Mouse (Mus musculus): Measurements from ENCODE around the gene Polr2l. TPM values are rescaled to one million over a fixed set of nuclear protein-coding genes. Genes with fewer than 3 reads are reported as not detected.

The Polr2l gene
- polyA plus RNA-seq, 1 experiment from 2014 or later = 68.8 TPM

DNA sequence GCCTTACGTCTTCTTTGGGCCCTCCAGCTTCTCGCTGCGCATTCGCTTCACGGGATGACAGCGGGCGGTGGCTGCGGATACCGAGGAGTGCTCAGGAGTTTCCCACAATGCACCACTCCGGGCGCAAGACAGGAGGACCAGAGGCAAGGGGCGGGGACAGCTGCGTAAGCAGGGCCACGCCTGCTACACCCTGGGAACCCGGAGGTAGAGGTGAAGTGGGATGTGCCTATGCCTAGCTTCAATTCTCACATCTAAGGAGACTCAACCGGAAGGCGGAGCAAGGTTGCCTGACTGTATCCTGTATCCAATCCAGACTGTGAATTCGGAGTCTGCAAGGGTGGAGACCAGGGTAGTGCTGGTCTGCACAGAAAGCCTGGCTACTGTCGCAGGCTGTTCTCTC, 45.6 kb downstream of the Polr2l start, which contains the start of gene Cend1:
TSS of gene Cend1 (minus strand) at position 182 of the 400 bp plus-strand sequence.
- H3K9ac ChIP-seq (replicated peaks; ENCODE audit: low read length) = 0 out of 2 replicates have a peak within 1 kb of the TSS, but pooled peaks have one; percentile 22

GRCm38 (mm10) chr7:141428701-141429100, 46.2 kb downstream of the Polr2l start:
- no peaks in the 10 kb centered on the region for H3K9me3 ChIP-seq (ENCODE audit: low read length)
- ATAC-seq (ENCODE audit: low FRiP score, low TSS enrichment) = no peak
- peaks cover 14% of the 10 kb centered on the region for H3K4me1 ChIP-seq (ENCODE audit: insufficient read depth, low read length)
- no peaks in the 10 kb centered on the region for H3K27me3 ChIP-seq (ENCODE audit: insufficient read depth, low read length)
- H3K4me2 ChIP-seq (replicated peaks; ENCODE audit: low read depth, low read length) = peak overlapping the region; percentile 37
- peaks cover 33% of the 10 kb centered on the region for H3K36me3 ChIP-seq (ENCODE audit: insufficient read depth, low read length)
- WGBS = 52% methylated on average over 5 of the region's 5 CpGs
- H3K27ac ChIP-seq (ENCODE audit: low read length) = no peak overlapping the region
- no peak overlapping the region for H3K4me3 ChIP-seq (ENCODE audit: low read length)
- H3K9ac ChIP-seq (replicated peaks; ENCODE audit: low read length) = no peak overlapping the region

More for the DNA sequence above, 45.6 kb downstream of the Polr2l start, which contains the start of gene Cend1:
- WGBS = 4% methylated on average over 19 of the region's 19 CpGs
- Histone ChIP-seq H3K9me3 (ENCODE audit: low read length) (no peaks in the 10 kb centered on the region), H3K36me3 (ENCODE audit: insufficient read depth, low read length) (peaks cover 34% of the 10 kb centered on the region), H3K27ac (ENCODE audit: low read length) (no peak within 1 kb of the TSS; the same call in 1 of the 2 replicates), H3K4me2 (replicated peaks; ENCODE audit: low read depth, low read length) (peak within 1 kb of the TSS; percentile 37), H3K4me3 (ENCODE audit: low read length) (peak within 1 kb of the TSS; percentile 2; the same call in 1 of the 2 replicates), H3K4me1 (ENCODE audit: insufficient read depth, low read length) (peaks cover 20% of the 10 kb centered on the region), H3K27me3 (ENCODE audit: insufficient read depth, low read length) (no peaks in the 10 kb centered on the region)
- ATAC-seq (ENCODE audit: low FRiP score, low TSS enrichment) = peak; percentile 72

GRCm38 (mm10) chr7:141426948-141427730, 47.8 kb downstream of the Polr2l start:
- no peak for ATAC-seq (ENCODE audit: low FRiP score, low TSS enrichment)
- H3K36me3 ChIP-seq (ENCODE audit: insufficient read depth, low read length) = peaks cover 20% of the 10 kb centered on the region
- no peak overlapping the region for H3K27ac ChIP-seq (ENCODE audit: low read length)
- H3K4me2 ChIP-seq (replicated peaks; ENCODE audit: low read depth, low read length) = no peak overlapping the region
- 80% methylated on average over 12 of the region's 12 CpGs for WGBS
- no peaks in the 10 kb centered on the region for H3K27me3 ChIP-seq (ENCODE audit: insufficient read depth, low read length)
- H3K4me3 ChIP-seq (ENCODE audit: low read length) = no peak overlapping the region
- no peak overlapping the region for H3K9ac ChIP-seq (replicated peaks; ENCODE audit: low read length)
- no peaks in the 10 kb centered on the region for H3K9me3 ChIP-seq (ENCODE audit: low read length)
- peaks cover 14% of the 10 kb centered on the region for H3K4me1 ChIP-seq (ENCODE audit: insufficient read depth, low read length)

DNA sequence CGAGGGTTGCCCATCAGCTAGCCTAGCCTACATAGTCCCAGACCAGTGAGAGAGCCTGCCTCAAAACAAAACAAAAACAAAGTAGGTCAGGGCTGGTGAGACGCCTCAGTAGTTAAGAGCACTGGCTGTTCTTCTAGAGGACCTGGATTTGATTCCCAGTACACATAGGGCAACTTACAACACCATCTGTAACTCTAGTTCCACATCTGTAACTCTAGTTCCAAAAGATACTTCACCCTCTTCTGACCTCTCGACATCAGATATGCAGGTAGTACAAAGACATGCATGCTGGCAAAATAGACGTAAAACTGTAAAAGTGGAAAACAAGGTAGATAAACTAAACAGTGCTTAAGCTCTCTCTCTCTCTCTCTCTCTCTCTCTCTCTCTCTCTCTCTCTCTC, 51.1 kb downstream of the Polr2l start:
- no peak for ATAC-seq (ENCODE audit: low FRiP score, low TSS enrichment)

More for the DNA sequence above, 51.1 kb downstream of the Polr2l start:
- Histone ChIP-seq H3K9me3 (ENCODE audit: low read length) (no peaks in the 10 kb centered on the region), H3K27ac (ENCODE audit: low read length) (no peak overlapping the region), H3K36me3 (ENCODE audit: insufficient read depth, low read length) (no peaks in the 10 kb centered on the region), H3K27me3 (ENCODE audit: insufficient read depth, low read length) (no peaks in the 10 kb centered on the region), H3K4me1 (ENCODE audit: insufficient read depth, low read length) (peaks cover 3% of the 10 kb centered on the region), H3K9ac (replicated peaks; ENCODE audit: low read length) (no peak overlapping the region), H3K4me2 (replicated peaks; ENCODE audit: low read depth, low read length) (no peak overlapping the region), H3K4me3 (ENCODE audit: low read length) (no peak overlapping the region)
- WGBS = 70% methylated on average over 4 of the region's 4 CpGs

Other genes starting within 250 kb of the Polr2l start
- 81.2 and 93.0 TPM in 2 replicates for gene Phrf1, start 246.3 kb downstream of the Polr2l start, polyA plus RNA-seq (2015; fragmentation: Nextera tagmentation; extraction: Ambion mirVana)
- 3.2 and 6.0 TPM in 2 replicates for gene Irf7, start 208.7 kb downstream of the Polr2l start, polyA plus RNA-seq (2015; fragmentation: Nextera tagmentation; extraction: Ambion mirVana)
- gene Cdhr5, start 198.3 kb downstream of the Polr2l start, polyA plus RNA-seq (2015; fragmentation: Nextera tagmentation; extraction: Ambion mirVana) = 15.4 and 16.3 TPM in 2 replicates
- 45.2 and 47.1 TPM in 2 replicates for gene Sct, start 196.0 kb downstream of the Polr2l start, polyA plus RNA-seq (2015; fragmentation: Nextera tagmentation; extraction: Ambion mirVana)
- 1.3 and 1.5 TPM in 2 replicates for gene Drd4, start 183.1 kb downstream of the Polr2l start, polyA plus RNA-seq (2015; fragmentation: Nextera tagmentation; extraction: Ambion mirVana)
- 77.4 and 87.5 TPM in 2 replicates for gene Deaf1, start 147.4 kb downstream of the Polr2l start, polyA plus RNA-seq (2015; fragmentation: Nextera tagmentation; extraction: Ambion mirVana)
- 49.3 and 59.8 TPM in 2 replicates for gene Tmem80, start 147.4 kb downstream of the Polr2l start, polyA plus RNA-seq (2015; fragmentation: Nextera tagmentation; extraction: Ambion mirVana)
- gene Eps8l2, start 136.3 kb downstream of the Polr2l start, polyA plus RNA-seq (2015; fragmentation: Nextera tagmentation; extraction: Ambion mirVana) = 59.4 and 62.9 TPM in 2 replicates
- 371 and 374 TPM in 2 replicates for gene Taldo1, start 82.9 kb downstream of the Polr2l start, polyA plus RNA-seq (2015; fragmentation: Nextera tagmentation; extraction: Ambion mirVana)
- 63.7 and 65.3 TPM in 2 replicates for gene Gatd1, start 61.0 kb downstream of the Polr2l start, polyA plus RNA-seq (2015; fragmentation: Nextera tagmentation; extraction: Ambion mirVana)
- gene Cend1, start 45.6 kb downstream of the Polr2l start, polyA plus RNA-seq (2015; fragmentation: Nextera tagmentation; extraction: Ambion mirVana) = 3.0 TPM in 2 replicates
- gene Slc25a22, start 37.2 kb downstream of the Polr2l start, polyA plus RNA-seq (2015; fragmentation: Nextera tagmentation; extraction: Ambion mirVana) = 33.2 and 39.9 TPM in 2 replicates
- gene Pidd1, start 31.1 kb downstream of the Polr2l start, polyA plus RNA-seq (2015; fragmentation: Nextera tagmentation; extraction: Ambion mirVana) = 11.4 and 12.6 TPM in 2 replicates
- gene Rplp2, start 27.8 kb downstream of the Polr2l start, polyA plus RNA-seq (2015; fragmentation: Nextera tagmentation; extraction: Ambion mirVana) = 1,055 and 1,146 TPM in 2 replicates
- gene Pnpla2, start 19.9 kb downstream of the Polr2l start, polyA plus RNA-seq (2015; fragmentation: Nextera tagmentation; extraction: Ambion mirVana) = 47.0 and 51.5 TPM in 2 replicates
- 23.7 and 24.1 TPM in 2 replicates for gene Cracr2b, start 14.0 kb downstream of the Polr2l start, polyA plus RNA-seq (2015; fragmentation: Nextera tagmentation; extraction: Ambion mirVana)
- gene Cd151, start 7.7 kb downstream of the Polr2l start, polyA plus RNA-seq (2015; fragmentation: Nextera tagmentation; extraction: Ambion mirVana) = 48.4 and 54.3 TPM in 2 replicates
- gene Tspan4, start 108 bp upstream of the Polr2l start, polyA plus RNA-seq (2015; fragmentation: Nextera tagmentation; extraction: Ambion mirVana) = 105 and 110 TPM in 2 replicates
- 47.7 and 50.5 TPM in 2 replicates for gene Chid1, start 64.7 kb upstream of the Polr2l start, polyA plus RNA-seq (2015; fragmentation: Nextera tagmentation; extraction: Ambion mirVana)
- 99.4 and 100 TPM in 2 replicates for gene Ap2a2, start 87.0 kb upstream of the Polr2l start, polyA plus RNA-seq (2015; fragmentation: Nextera tagmentation; extraction: Ambion mirVana)
- 0.24 and 0.26 TPM in 2 replicates for gene Muc6, start 180.2 kb upstream of the Polr2l start, polyA plus RNA-seq (2015; fragmentation: Nextera tagmentation; extraction: Ambion mirVana)
- gene Muc2, start 215.2 kb upstream of the Polr2l start, polyA plus RNA-seq (2015; fragmentation: Nextera tagmentation; extraction: Ambion mirVana) = 0.17 and 0.45 TPM in 2 replicates

Measured in kidney, embryonic 16.5 days (tissue).